Mouse (Mus musculus) embryonic facial prominence, embryonic 14.5 days (tissue): ENCODE results near the gene Srd5a1. TPM values are rescaled to one million over a fixed set of nuclear protein-coding genes. Genes with fewer than 3 reads are reported as not detected.
A peak's percentile ranks its signal among the peaks of the same experiment; 100 is the strongest.
"Not testable (repeated sequence)": the region's sequence is repeated elsewhere in the genome, so short reads cannot be mapped to it uniquely, and the experiment has no call there.

ENCODE experiments used
- ATAC-seq: fragments of 200-750 bp; cut with Nextera tagmentation; 2 replicates; pipeline ENCODE4 v1.8.0; 2017; ENCODE audit warnings: low read depth, moderate number of reproducible peaks, moderate TSS enrichment
- DNase-seq: peaks from one replicate; pipeline ENCODE4 v3.0.0-alpha.2; 2015; ENCODE audit warnings: low spot score
- H3K27ac ChIP-seq: fragments of 300-500 bp; sonication (generic); replicated peaks from 2 replicates; pipeline ENCODE4 v1.5.1; 2014; ENCODE audit warnings: low read depth, mild to moderate bottlenecking, low read length, moderate library complexity
- H3K27me3 ChIP-seq: fragments of 300-500 bp; sonication (generic); replicated peaks from 2 replicates; pipeline ENCODE4 v1.6.1; 2014; ENCODE audit warnings: low read length; ENCODE audit not compliant: control insufficient read depth, insufficient read depth
- H3K36me3 ChIP-seq: fragments of 300-500 bp; sonication (generic); 2 replicates; pipeline ENCODE4 v1.6.1; 2014; ENCODE audit warnings: low read length, mixed read lengths; ENCODE audit not compliant: control insufficient read depth, insufficient read depth
- H3K4me1 ChIP-seq: fragments of 300-500 bp; sonication (generic); 2 replicates; pipeline ENCODE4 v1.6.1; 2014; ENCODE audit warnings: antibody characterized with exemption, low read length; ENCODE audit not compliant: control insufficient read depth, insufficient read depth
- H3K4me2 ChIP-seq: fragments of 300-500 bp; sonication (generic); 2 replicates; pipeline ENCODE4 v1.6.1; 2014; ENCODE audit warnings: low read depth, mild to moderate bottlenecking, low read length, moderate library complexity, mixed read lengths
- H3K4me3 ChIP-seq: fragments of 300-500 bp; sonication (generic); 2 replicates; pipeline ENCODE4 v1.5.1; 2014; ENCODE audit warnings: low read depth, mild to moderate bottlenecking, low read length
- H3K9ac ChIP-seq: fragments of 300-500 bp; sonication (generic); 2 replicates; pipeline ENCODE4 v1.6.1; 2014; ENCODE audit warnings: low read depth, mild to moderate bottlenecking, low read length, moderate library complexity, mixed read lengths
- H3K9me3 ChIP-seq: fragments of 300-500 bp; sonication (generic); 2 replicates; pipeline ENCODE4 v1.6.1; 2016; ENCODE audit warnings: low read length; ENCODE audit not compliant: control insufficient read depth
- WGBS: fragments of 180-500 bp; shearing (Covaris S2); extraction: QIAGEN DNeasy Blood & Tissue Kit; methylation state at CpG from one replicate; pipeline ENCODE4 v1.1.7; 2014; 5-methylcytosine and 5-hydroxymethylcytosine counted together
- polyA plus RNA-seq: library from polyadenylated mRNA; unstranded; fragments of >200 nt; fragmentation: Nextera tagmentation; extraction: Ambion mirVana; gene quantifications from 2 replicates; pipeline ENCODE4 v1.2.1, GENCODE M21; 2014

The Srd5a1 gene
- polyA plus RNA-seq, 1 experiment from 2014 or later, result 25.9 TPM

- DNase-seq, result no peak
- under 1% methylated on average over 30 of the region's 40 CpGs for WGBS
- peak overlapping the region; percentile 98 for H3K4me3 ChIP-seq
- no peaks in the 10 kb centered on the region for H3K27me3 ChIP-seq
- peak overlapping the region; percentile 71 for H3K9ac ChIP-seq
- peak overlapping the region; percentile 99 for H3K4me2 ChIP-seq
- H3K9me3 ChIP-seq, result no peaks in the 10 kb centered on the region
- H3K27ac ChIP-seq, result no peak overlapping the region
- H3K4me1 ChIP-seq, result peaks cover 4% of the 10 kb centered on the region; the same call in 1 of the 2 replicates
- ATAC-seq, result peak; percentile 9; the same call in 1 of the 2 replicates
- peaks cover 29% of the 10 kb centered on the region for H3K36me3 ChIP-seq
Measured at GRCm38 (mm10) chr13:69610751-69611397, 368 bp downstream of the Srd5a1 start.

DNA sequence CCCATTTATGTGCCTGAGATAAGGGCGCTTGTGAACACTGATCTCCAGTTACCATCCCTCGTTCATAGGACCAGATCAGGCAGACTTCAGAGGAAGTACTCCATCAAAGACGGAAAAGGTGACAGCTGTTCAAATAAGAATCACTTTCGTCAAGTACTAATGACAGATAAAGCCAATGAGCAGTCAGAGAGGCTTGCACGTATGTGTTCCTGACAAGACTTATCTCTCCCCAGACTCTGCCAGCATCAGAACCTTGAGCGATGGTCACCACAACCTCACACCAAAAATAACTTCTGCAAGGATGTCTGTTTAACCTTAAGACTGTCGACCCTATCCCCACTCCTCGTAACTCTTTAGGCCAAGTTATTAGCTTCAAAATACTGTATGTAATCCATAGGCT, 2.5 kb downstream of the Srd5a1 start:
- no peak overlapping the region for H3K9ac ChIP-seq
- H3K36me3 ChIP-seq, result peaks cover 10% of the 10 kb centered on the region; the same call in 1 of the 2 replicates
- no peak overlapping the region for H3K4me3 ChIP-seq
- WGBS, result 78% methylated on average over 8 of the region's 8 CpGs
- no peaks in the 10 kb centered on the region for H3K27me3 ChIP-seq
- H3K4me2 ChIP-seq, result no peak overlapping the region
- no peak for ATAC-seq
- H3K27ac ChIP-seq, result no peak overlapping the region
- no peaks in the 10 kb centered on the region for H3K9me3 ChIP-seq
- no peak for DNase-seq
- H3K4me1 ChIP-seq, result peaks cover 4% of the 10 kb centered on the region; the same call in 1 of the 2 replicates

DNA sequence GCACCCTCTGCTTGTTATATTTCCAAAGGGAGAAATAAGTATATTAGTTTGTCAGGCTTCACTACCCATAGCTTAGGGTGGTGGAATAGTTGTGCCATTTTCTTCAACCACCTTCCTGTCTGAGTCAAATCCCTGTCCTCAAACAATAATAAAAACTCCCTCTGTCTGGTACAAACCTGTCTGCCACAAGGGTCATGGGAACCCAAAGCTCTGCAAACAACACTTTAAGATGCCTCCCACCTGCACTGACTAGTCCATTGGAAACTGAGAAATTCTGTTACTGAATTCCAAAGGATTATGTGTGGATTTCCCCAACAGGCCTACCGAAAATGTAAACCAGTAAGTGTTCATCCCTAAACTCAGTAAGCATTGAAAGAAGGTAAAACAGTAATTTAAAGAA, 6.6 kb downstream of the Srd5a1 start:
- H3K4me2 ChIP-seq, result no peak overlapping the region
- H3K9ac ChIP-seq, result no peak overlapping the region
- ATAC-seq (peak; percentile 55; the same call in 1 of the 2 replicates), DNase-seq (peak; percentile 16)
- no peaks in the 10 kb centered on the region for H3K27me3 ChIP-seq
- 65% methylated on average over 1 of the region's 1 CpGs for WGBS
- H3K4me3 ChIP-seq, result no peak overlapping the region
- H3K9me3 ChIP-seq, result no peaks in the 10 kb centered on the region
- no peaks in the 10 kb centered on the region for H3K36me3 ChIP-seq
- no peak overlapping the region for H3K27ac ChIP-seq
- no peaks in the 10 kb centered on the region for H3K4me1 ChIP-seq

- H3K36me3 ChIP-seq, result no peaks in the 10 kb centered on the region
- ATAC-seq (no peak), DNase-seq (no peak)
- WGBS, result 87% methylated on average over 5 of the region's 5 CpGs
- H3K27me3 ChIP-seq, result no peaks in the 10 kb centered on the region
- H3K9ac ChIP-seq, result no peak overlapping the region
- H3K27ac ChIP-seq, result no peak overlapping the region
- no peaks in the 10 kb centered on the region for H3K9me3 ChIP-seq
- H3K4me3 ChIP-seq, result no peak overlapping the region
- no peak overlapping the region for H3K4me2 ChIP-seq
- no peaks in the 10 kb centered on the region for H3K4me1 ChIP-seq
Measured at GRCm38 (mm10) chr13:69601321-69601720, 9.9 kb downstream of the Srd5a1 start.

DNA sequence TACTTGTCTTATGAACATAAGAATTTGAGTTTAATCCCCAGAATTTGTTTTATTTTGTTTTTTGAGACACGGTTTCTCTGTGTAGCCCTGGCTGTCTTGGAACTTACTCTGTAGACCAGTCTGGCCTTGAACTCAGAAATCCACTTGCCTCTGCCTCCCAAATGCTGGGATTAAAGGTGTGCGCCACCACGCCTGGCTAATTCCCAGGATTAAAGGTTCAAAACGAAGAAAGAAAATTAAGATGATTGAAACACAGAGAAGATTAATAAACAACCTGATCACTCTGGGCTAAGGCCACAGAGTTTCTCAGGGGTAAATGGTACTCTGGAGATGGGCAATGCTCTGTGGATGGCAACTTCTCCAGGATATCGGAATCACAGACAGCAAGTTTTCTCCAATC, 10.4 kb downstream of the Srd5a1 start:
- not testable (repeated sequence) for H3K4me2 ChIP-seq

DNA sequence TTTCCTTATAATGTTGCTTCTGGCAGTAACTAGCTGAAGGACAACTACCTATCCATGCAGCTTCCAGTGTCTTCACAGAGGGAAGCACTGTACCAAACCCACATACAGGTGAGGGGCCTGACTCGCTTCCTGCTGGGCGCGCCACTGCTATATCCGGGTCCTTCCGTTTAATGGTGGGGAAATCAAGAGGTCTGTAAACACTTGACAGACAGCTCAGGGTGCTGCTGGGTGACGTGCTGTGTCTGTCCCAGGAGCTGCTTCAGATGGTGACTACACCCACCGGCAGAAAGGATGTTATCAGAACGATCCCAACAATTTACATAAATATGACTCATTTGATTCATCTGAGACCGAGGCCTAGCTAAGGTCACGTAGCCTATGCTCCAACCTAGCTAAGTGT, 12.4 kb downstream of the Srd5a1 start:
- H3K4me1 ChIP-seq, result no peaks in the 10 kb centered on the region
- no peaks in the 10 kb centered on the region for H3K9me3 ChIP-seq
- no peaks in the 10 kb centered on the region for H3K36me3 ChIP-seq
- ATAC-seq, result no peak
- H3K4me3 ChIP-seq, result no peak overlapping the region
- no peak overlapping the region for H3K4me2 ChIP-seq
- H3K27ac ChIP-seq, result no peak overlapping the region
- WGBS, result 88% methylated on average over 10 of the region's 10 CpGs
- no peaks in the 10 kb centered on the region for H3K27me3 ChIP-seq
- no peak for DNase-seq
- H3K9ac ChIP-seq, result no peak overlapping the region

More for the DNA sequence above, 10.4 kb downstream of the Srd5a1 start:
- not testable (repeated sequence) for H3K9me3 ChIP-seq, H3K4me3 ChIP-seq, ATAC-seq, H3K4me1 ChIP-seq, H3K27ac ChIP-seq, H3K27me3 ChIP-seq, DNase-seq, H3K36me3 ChIP-seq, H3K9ac ChIP-seq
- WGBS, result 89% methylated on average over 5 of the region's 5 CpGs

DNA sequence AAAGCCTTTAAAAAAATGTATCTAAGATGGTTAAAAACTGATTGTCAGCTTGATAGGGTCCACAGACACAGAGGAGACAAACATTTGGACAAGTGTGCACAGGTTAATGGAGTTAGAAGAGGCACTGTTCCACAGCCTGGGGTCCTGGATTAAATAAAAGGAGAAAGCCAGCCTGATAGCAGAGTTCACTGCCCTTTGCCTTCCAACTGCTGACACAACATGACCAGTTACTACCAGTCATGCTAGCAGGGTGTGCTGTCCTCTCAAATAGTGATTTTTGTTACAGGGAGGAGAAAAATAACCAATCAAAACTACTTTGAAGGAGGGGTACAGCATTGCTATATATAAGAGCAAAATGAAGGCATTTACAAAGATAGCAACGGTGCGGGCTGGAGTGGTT, 14.7 kb downstream of the Srd5a1 start:
- no peak for ATAC-seq
- DNase-seq, result no peak
- 94% methylated on average over 2 of the region's 2 CpGs for WGBS

DNA sequence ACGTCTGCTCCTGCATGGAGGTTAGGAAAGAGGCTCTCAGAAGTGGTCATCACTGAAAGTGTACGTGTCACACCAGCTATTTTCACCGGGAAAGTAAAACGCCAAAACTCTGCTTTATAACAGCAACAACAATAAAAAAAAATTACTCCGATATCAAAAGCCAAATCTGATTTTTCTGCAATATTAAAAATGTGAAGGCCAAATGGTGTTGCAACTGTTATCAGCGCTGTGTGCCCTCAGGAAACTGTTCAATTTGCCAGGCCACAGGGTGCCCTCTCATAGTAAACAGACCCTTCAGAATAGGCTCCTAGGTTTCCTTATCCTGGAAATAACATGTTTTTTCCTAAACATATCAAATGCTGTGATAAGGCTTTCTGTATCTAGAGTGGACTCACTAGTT, 15.3 kb downstream of the Srd5a1 start:
- no peak overlapping the region for H3K4me2 ChIP-seq
- no peak overlapping the region for H3K4me3 ChIP-seq
- H3K27me3 ChIP-seq, result no peaks in the 10 kb centered on the region
- no peak for DNase-seq
- H3K36me3 ChIP-seq, result no peaks in the 10 kb centered on the region
- no peaks in the 10 kb centered on the region for H3K4me1 ChIP-seq
- ATAC-seq, result no peak
- no peak overlapping the region for H3K9ac ChIP-seq
- no peak overlapping the region for H3K27ac ChIP-seq
- H3K9me3 ChIP-seq, result no peaks in the 10 kb centered on the region
- 90% methylated on average over 6 of the region's 6 CpGs for WGBS

More for the DNA sequence above, 14.7 kb downstream of the Srd5a1 start:
- H3K9ac ChIP-seq, result no peak overlapping the region
- H3K4me1 ChIP-seq, result no peaks in the 10 kb centered on the region
- no peaks in the 10 kb centered on the region for H3K9me3 ChIP-seq
- H3K27ac ChIP-seq, result no peak overlapping the region
- H3K4me2 ChIP-seq, result no peak overlapping the region
- H3K36me3 ChIP-seq, result no peaks in the 10 kb centered on the region
- no peak overlapping the region for H3K4me3 ChIP-seq
- no peaks in the 10 kb centered on the region for H3K27me3 ChIP-seq
